Mouse (Mus musculus): ENCODE data around the gene Atrnl1.

DNA sequence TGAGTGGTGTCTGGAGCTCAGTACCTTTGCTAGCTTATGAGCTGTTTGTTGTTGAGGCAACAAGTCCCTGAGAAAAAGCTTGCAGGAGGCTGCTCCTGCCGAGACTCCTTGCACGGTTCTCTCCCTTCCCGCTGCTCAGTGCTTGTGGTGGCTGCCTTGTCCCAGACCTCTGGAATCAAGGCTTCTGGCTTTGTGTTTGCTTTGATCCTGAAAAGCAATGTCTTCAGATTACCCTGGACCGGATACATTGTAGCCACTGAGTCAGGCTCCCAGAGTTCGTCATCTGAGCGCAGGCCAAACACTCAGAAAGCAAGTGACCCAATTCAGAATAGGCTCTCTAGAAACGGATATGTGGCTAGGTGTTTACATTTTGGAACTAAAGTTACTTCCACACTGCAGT, 35.8 kb upstream of the Atrnl1 start:
- no peak for TF ChIP-seq HCFC1 (IDR thresholded peaks at IDR 0.05; ENCODE audit: borderline replicate concordance, insufficient read depth, low read length)
- no peak for TF ChIP-seq MAFK (IDR thresholded peaks at IDR 0.05; ENCODE audit: insufficient read depth, low read depth, low read length)
- no peak for TF ChIP-seq ZC3H11A (IDR thresholded peaks at IDR 0.05; ENCODE audit: borderline replicate concordance, low read depth, low read length)
- no peak for TF ChIP-seq CHD2 (IDR thresholded peaks at IDR 0.05; ENCODE audit: low read depth, low read length)
- no peak for TF ChIP-seq ZNF384 (IDR thresholded peaks at IDR 0.05; ENCODE audit: low read depth, low read length)
